Mouse (Mus musculus): ENCODE data around the gene Glrx2. TPM values are rescaled to one million over a fixed set of nuclear protein-coding genes. Genes with fewer than 3 reads are reported as not detected.

Gene Glrx2
- 386 TPM for polyA plus RNA-seq (2014; fragmentation: Illumina TruSeq; extraction: RNeasy Lipid Tissue Mini Kit (QIAGEN cat#74804); ENCODE audit: low read depth, low replicate concordance)

GRCm38 (mm10) chr1:143716038-143716437 is at the start of gene Glrx2:
Glrx2 (plus strand) TSS chr1:143716338.

GRCm38 (mm10) chr1:143702741-143703262 is 13.3 kb upstream of the Glrx2 start, which contains the start of gene Cdc73:
Cdc73 (minus strand) TSS chr1:143702893.

DNA sequence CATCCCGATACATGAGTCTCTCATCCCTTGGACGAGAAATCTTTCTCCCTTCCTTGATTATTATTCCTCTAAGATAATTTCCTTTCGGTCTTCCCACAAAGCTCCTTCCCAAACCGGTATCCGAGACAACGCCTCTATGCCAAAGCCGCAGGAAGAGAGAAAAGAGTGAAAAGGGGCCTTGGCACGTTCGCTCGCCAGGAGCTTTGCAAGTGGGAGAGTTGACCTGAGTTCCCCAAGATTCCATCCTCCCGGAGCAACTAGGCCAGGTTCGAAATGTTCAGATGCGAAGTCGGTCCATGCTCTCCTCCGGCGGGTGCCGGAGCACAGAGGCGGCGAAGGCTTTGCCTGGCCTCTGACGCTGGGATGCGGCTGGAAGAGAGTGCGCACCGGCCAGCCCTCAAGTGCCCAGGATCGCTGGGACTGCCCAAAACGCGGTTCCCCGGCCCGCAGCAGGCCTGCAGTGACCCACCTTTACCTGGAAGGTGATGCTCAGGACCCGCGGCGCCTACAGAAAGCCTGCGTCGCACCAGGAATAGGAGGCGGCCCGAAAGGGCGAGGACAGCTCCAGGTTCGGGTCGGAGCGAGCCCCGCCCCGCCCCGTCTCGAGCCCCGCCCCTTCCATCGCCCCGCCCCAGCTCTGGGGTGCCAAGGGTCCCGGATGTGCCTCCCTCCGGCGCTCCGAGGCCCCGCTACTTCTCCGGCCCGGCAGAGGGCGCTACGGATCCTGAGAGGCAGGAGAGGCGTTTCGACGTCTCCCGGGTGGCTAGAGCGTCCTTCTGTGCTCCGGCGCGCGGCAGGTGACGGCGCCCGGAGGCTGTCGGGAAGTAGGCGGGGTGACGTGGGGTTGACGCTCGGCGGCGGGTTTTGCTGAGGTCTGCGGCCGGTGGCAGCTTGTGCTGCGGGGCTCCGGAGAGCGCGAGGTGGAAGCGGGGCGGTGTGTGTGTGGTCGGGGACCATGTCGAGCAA is 60.6 kb downstream of the Glrx2 start, which contains the start of the genes Trove2 and Uchl5:
TSS of gene Trove2 (minus strand) at position 623 of the 966 bp plus-strand sequence.
TSS of gene Uchl5 (plus strand) at position 827 of the 966 bp plus-strand sequence.

Other genes with a start within 250 kb of the Glrx2 start
- gene B3galt2, start 75.7 kb upstream of the Glrx2 start, polyA plus RNA-seq (2014; fragmentation: Illumina TruSeq; extraction: RNeasy Lipid Tissue Mini Kit (QIAGEN cat#74804); ENCODE audit: low read depth, low replicate concordance), result 0.14 TPM
- 144 TPM for gene Cdc73, start 13.4 kb upstream of the Glrx2 start, polyA plus RNA-seq (2014; fragmentation: Illumina TruSeq; extraction: RNeasy Lipid Tissue Mini Kit (QIAGEN cat#74804); ENCODE audit: low read depth, low replicate concordance)
- gene Trove2, start 60.7 kb downstream of the Glrx2 start, polyA plus RNA-seq (2014; fragmentation: Illumina TruSeq; extraction: RNeasy Lipid Tissue Mini Kit (QIAGEN cat#74804); ENCODE audit: low read depth, low replicate concordance), result 3.6 TPM
- 175 TPM for gene Uchl5, start 60.9 kb downstream of the Glrx2 start, polyA plus RNA-seq (2014; fragmentation: Illumina TruSeq; extraction: RNeasy Lipid Tissue Mini Kit (QIAGEN cat#74804); ENCODE audit: low read depth, low replicate concordance)